Mouse (Mus musculus): ENCODE measurements around the gene Cmtm2b. TPM values are rescaled to one million over a fixed set of nuclear protein-coding genes. Genes with fewer than 3 reads are reported as not detected.
"Not testable (repeated sequence)": the region's sequence is repeated elsewhere in the genome, so short reads cannot be mapped to it uniquely, and the experiment has no call there.

The Cmtm2b gene
- polyA plus RNA-seq, 1 experiment from 2014 or later, result not detected

- Histone ChIP-seq H3K27me3 (replicated peaks; ENCODE audit: control insufficient read depth, insufficient read depth, low read length) (no peaks in the 10 kb centered on the region), H3K4me1 (ENCODE audit: control insufficient read depth, insufficient read depth, low read length) (no peaks in the 10 kb centered on the region), H3K4me2 (ENCODE audit: low read depth, low read length) (no peak overlapping the region), H3K9ac (ENCODE audit: low read depth, low read length) (no peak overlapping the region), H3K27ac (replicated peaks; ENCODE audit: low read depth, low read length) (no peak overlapping the region), H3K4me3 (ENCODE audit: low read depth, low read length) (no peak overlapping the region), H3K36me3 (ENCODE audit: control insufficient read depth, insufficient read depth, low read length) (no peaks in the 10 kb centered on the region), H3K9me3 (ENCODE audit: control insufficient read depth, low read length) (no peaks in the 10 kb centered on the region)
- DNase-seq (ENCODE audit: low spot score) (no peak), ATAC-seq (ENCODE audit: low read depth) (no peak)
- WGBS, result 70% methylated on average over 4 of the region's 4 CpGs
These were observed 8.7 kb upstream of the Cmtm2b start for GRCm38 (mm10) chr8:104313311-104313710.

- H3K4me2 ChIP-seq (ENCODE audit: low read depth, low read length); H3K9ac ChIP-seq (ENCODE audit: low read depth, low read length); DNase-seq (ENCODE audit: low spot score); H3K27me3 ChIP-seq (replicated peaks; ENCODE audit: control insufficient read depth, insufficient read depth, low read length); H3K4me1 ChIP-seq (ENCODE audit: control insufficient read depth, insufficient read depth, low read length); H3K4me3 ChIP-seq (ENCODE audit: low read depth, low read length); ATAC-seq (ENCODE audit: low read depth); H3K36me3 ChIP-seq (ENCODE audit: control insufficient read depth, insufficient read depth, low read length); H3K27ac ChIP-seq (replicated peaks; ENCODE audit: low read depth, low read length); H3K9me3 ChIP-seq (ENCODE audit: control insufficient read depth, low read length): not testable (repeated sequence)
- 84% methylated on average over 8 of the region's 11 CpGs for WGBS
These were observed 763 bp upstream of the Cmtm2b start, which contains the start of gene Gm11020 for GRCm38 (mm10) chr8:104321267-104321666. TSS of gene Gm11020 (plus strand) at chr8:104321567.

GRCm38 (mm10) chr8:104332665-104333631 lies 10.9 kb downstream of the Cmtm2b start:
- Histone ChIP-seq H3K36me3 (ENCODE audit: control insufficient read depth, insufficient read depth, low read length) (no peaks in the 10 kb centered on the region), H3K9me3 (ENCODE audit: control insufficient read depth, low read length) (no peaks in the 10 kb centered on the region), H3K4me1 (ENCODE audit: control insufficient read depth, insufficient read depth, low read length) (no peaks in the 10 kb centered on the region), H3K27ac (replicated peaks; ENCODE audit: low read depth, low read length) (no peak overlapping the region), H3K9ac (ENCODE audit: low read depth, low read length) (no peak overlapping the region), H3K4me3 (ENCODE audit: low read depth, low read length) (no peak overlapping the region), H3K27me3 (replicated peaks; ENCODE audit: control insufficient read depth, insufficient read depth, low read length) (no peaks in the 10 kb centered on the region), H3K4me2 (ENCODE audit: low read depth, low read length) (no peak overlapping the region)
- ATAC-seq (ENCODE audit: low read depth), result no peak
- DNase-seq (ENCODE audit: low spot score), result no peak
- 78% methylated on average over 5 of the region's 5 CpGs for WGBS

GRCm38 (mm10) chr8:104333786-104334185 lies 11.8 kb downstream of the Cmtm2b start:
- Histone ChIP-seq H3K4me2 (ENCODE audit: low read depth, low read length) (no peak overlapping the region), H3K4me1 (ENCODE audit: control insufficient read depth, insufficient read depth, low read length) (no peaks in the 10 kb centered on the region), H3K27me3 (replicated peaks; ENCODE audit: control insufficient read depth, insufficient read depth, low read length) (no peaks in the 10 kb centered on the region), H3K4me3 (ENCODE audit: low read depth, low read length) (no peak overlapping the region), H3K27ac (replicated peaks; ENCODE audit: low read depth, low read length) (no peak overlapping the region), H3K9ac (ENCODE audit: low read depth, low read length) (no peak overlapping the region), H3K9me3 (ENCODE audit: control insufficient read depth, low read length) (no peaks in the 10 kb centered on the region), H3K36me3 (ENCODE audit: control insufficient read depth, insufficient read depth, low read length) (no peaks in the 10 kb centered on the region)
- 62% methylated on average over 5 of the region's 5 CpGs for WGBS
- ATAC-seq (ENCODE audit: low read depth), result no peak
- no peak for DNase-seq (ENCODE audit: low spot score)

- WGBS, result 67% methylated on average over 1 of the region's 1 CpGs
- H3K4me2 ChIP-seq (ENCODE audit: low read depth, low read length), result no peak overlapping the region
These were observed 12.2 kb downstream of the Cmtm2b start for GRCm38 (mm10) chr8:104334196-104334595.

GRCm38 (mm10) chr8:104336806-104337205 lies 14.8 kb downstream of the Cmtm2b start:
- Histone ChIP-seq H3K27ac (replicated peaks; ENCODE audit: low read depth, low read length) (no peak overlapping the region), H3K4me1 (ENCODE audit: control insufficient read depth, insufficient read depth, low read length) (peaks cover 10% of the 10 kb centered on the region; the same call in 1 of the 2 replicates)

More at GRCm38 (mm10) chr8:104334196-104334595, 12.2 kb downstream of the Cmtm2b start:
- Histone ChIP-seq H3K27me3 (replicated peaks; ENCODE audit: control insufficient read depth, insufficient read depth, low read length) (no peaks in the 10 kb centered on the region), H3K36me3 (ENCODE audit: control insufficient read depth, insufficient read depth, low read length) (no peaks in the 10 kb centered on the region), H3K27ac (replicated peaks; ENCODE audit: low read depth, low read length) (no peak overlapping the region), H3K4me1 (ENCODE audit: control insufficient read depth, insufficient read depth, low read length) (peaks cover under 1% of the 10 kb centered on the region; the same call in 1 of the 2 replicates), H3K4me3 (ENCODE audit: low read depth, low read length) (no peak overlapping the region), H3K9me3 (ENCODE audit: control insufficient read depth, low read length) (no peaks in the 10 kb centered on the region), H3K9ac (ENCODE audit: low read depth, low read length) (no peak overlapping the region)
- no peak for ATAC-seq (ENCODE audit: low read depth)
- DNase-seq (ENCODE audit: low spot score), result no peak

GRCm38 (mm10) chr8:104337890-104338289 lies 15.9 kb downstream of the Cmtm2b start:
- no peak for DNase-seq (ENCODE audit: low spot score)
- no peak overlapping the region for H3K4me3 ChIP-seq (ENCODE audit: low read depth, low read length)
- no peaks in the 10 kb centered on the region for H3K27me3 ChIP-seq (replicated peaks; ENCODE audit: control insufficient read depth, insufficient read depth, low read length)
- no peak overlapping the region for H3K4me2 ChIP-seq (ENCODE audit: low read depth, low read length)
- H3K9me3 ChIP-seq (ENCODE audit: control insufficient read depth, low read length), result no peaks in the 10 kb centered on the region
- H3K36me3 ChIP-seq (ENCODE audit: control insufficient read depth, insufficient read depth, low read length), result no peaks in the 10 kb centered on the region
- peaks cover 11% of the 10 kb centered on the region; the same call in 1 of the 2 replicates for H3K4me1 ChIP-seq (ENCODE audit: control insufficient read depth, insufficient read depth, low read length)
- 52% methylated on average over 3 of the region's 3 CpGs for WGBS
- no peak overlapping the region for H3K9ac ChIP-seq (ENCODE audit: low read depth, low read length)
- H3K27ac ChIP-seq (replicated peaks; ENCODE audit: low read depth, low read length), result no peak overlapping the region
- no peak for ATAC-seq (ENCODE audit: low read depth)

More at GRCm38 (mm10) chr8:104336806-104337205, 14.8 kb downstream of the Cmtm2b start:
- H3K4me3 ChIP-seq (ENCODE audit: low read depth, low read length), result no peak overlapping the region
- no peak overlapping the region for H3K9ac ChIP-seq (ENCODE audit: low read depth, low read length)
- DNase-seq (ENCODE audit: low spot score) (no peak), ATAC-seq (ENCODE audit: low read depth) (no peak)
- no peaks in the 10 kb centered on the region for H3K27me3 ChIP-seq (replicated peaks; ENCODE audit: control insufficient read depth, insufficient read depth, low read length)
- 91% methylated on average over 1 of the region's 1 CpGs for WGBS
- H3K4me2 ChIP-seq (ENCODE audit: low read depth, low read length), result no peak overlapping the region
- H3K36me3 ChIP-seq (ENCODE audit: control insufficient read depth, insufficient read depth, low read length), result no peaks in the 10 kb centered on the region
- no peaks in the 10 kb centered on the region for H3K9me3 ChIP-seq (ENCODE audit: control insufficient read depth, low read length)

- Histone ChIP-seq H3K9ac (ENCODE audit: low read depth, low read length) (peak within 1 kb of the TSS; percentile 93), H3K27ac (replicated peaks; ENCODE audit: low read depth, low read length) (peak within 1 kb of the TSS; percentile 89), H3K4me1 (ENCODE audit: control insufficient read depth, insufficient read depth, low read length) (peaks cover 11% of the 10 kb centered on the region; the same call in 1 of the 2 replicates), H3K27me3 (replicated peaks; ENCODE audit: control insufficient read depth, insufficient read depth, low read length) (no peaks in the 10 kb centered on the region), H3K9me3 (ENCODE audit: control insufficient read depth, low read length) (no peaks in the 10 kb centered on the region), H3K4me2 (ENCODE audit: low read depth, low read length) (peak within 1 kb of the TSS; percentile 84), H3K36me3 (ENCODE audit: control insufficient read depth, insufficient read depth, low read length) (0 out of 2 replicates have a peak, but pooled peaks cover 3% of the 10 kb centered on the region), H3K4me3 (ENCODE audit: low read depth, low read length) (peak within 1 kb of the TSS; percentile 65)
- peak; percentile 48 for DNase-seq (ENCODE audit: low spot score)
- WGBS, result 17% methylated on average over 17 of the region's 18 CpGs
- ATAC-seq (ENCODE audit: low read depth), result no peak
These were observed 17.4 kb downstream of the Cmtm2b start, which contains the start of gene Cmtm3 for GRCm38 (mm10) chr8:104339229-104339982. TSS of gene Cmtm3 (plus strand) at chr8:104339410.

Data from embryonic facial prominence, embryonic 14.5 days (tissue).